Mouse (Mus musculus): ENCODE measurements around the gene Ccl9. TPM values are rescaled to one million over a fixed set of nuclear protein-coding genes. Genes with fewer than 3 reads are reported as not detected.
"Not testable (repeated sequence)": the region's sequence is repeated elsewhere in the genome, so short reads cannot be mapped to it uniquely, and the experiment has no call there.

Gene Ccl9
- polyA plus RNA-seq, 1 experiment from 2014 or later, result 3.1 TPM

- Histone ChIP-seq H3K4me1 (replicated peaks; ENCODE audit: control insufficient read depth, insufficient read depth, low read length) (no peaks in the 10 kb centered on the region), H3K4me2 (replicated peaks; ENCODE audit: low read depth, low read length) (no peak overlapping the region), H3K9ac (ENCODE audit: low read depth, low read length) (no peak overlapping the region), H3K4me3 (ENCODE audit: low read depth, low read length) (no peak overlapping the region), H3K27ac (ENCODE audit: low read depth, low read length) (no peak overlapping the region), H3K36me3 (ENCODE audit: control insufficient read depth, insufficient read depth, low read length) (no peaks in the 10 kb centered on the region), H3K9me3 (ENCODE audit: control insufficient read depth, low read length) (no peaks in the 10 kb centered on the region), H3K27me3 (ENCODE audit: control insufficient read depth, insufficient read depth, low read length) (no peaks in the 10 kb centered on the region)
- ATAC-seq (ENCODE audit: low FRiP score), result no peak
- 63% methylated on average over 10 of the region's 10 CpGs for WGBS
- DNase-seq (ENCODE audit: low spot score), result no peak
Measured at GRCm38 (mm10) chr11:83557074-83557473, 21.4 kb downstream of the Ccl9 start.

GRCm38 (mm10) chr11:83556085-83556781, 22.2 kb downstream of the Ccl9 start:
- no peaks in the 10 kb centered on the region for H3K36me3 ChIP-seq (ENCODE audit: control insufficient read depth, insufficient read depth, low read length)
- H3K4me2 ChIP-seq (replicated peaks; ENCODE audit: low read depth, low read length), result no peak overlapping the region
- H3K4me3 ChIP-seq (ENCODE audit: low read depth, low read length), result no peak overlapping the region
- H3K9ac ChIP-seq (ENCODE audit: low read depth, low read length), result no peak overlapping the region
- DNase-seq (ENCODE audit: low spot score) (peak; percentile 74), ATAC-seq (ENCODE audit: low FRiP score) (no peak)
- WGBS, result 30% methylated on average over 8 of the region's 8 CpGs
- no peak overlapping the region for H3K27ac ChIP-seq (ENCODE audit: low read depth, low read length)
- no peaks in the 10 kb centered on the region for H3K4me1 ChIP-seq (replicated peaks; ENCODE audit: control insufficient read depth, insufficient read depth, low read length)
- H3K9me3 ChIP-seq (ENCODE audit: control insufficient read depth, low read length), result no peaks in the 10 kb centered on the region
- H3K27me3 ChIP-seq (ENCODE audit: control insufficient read depth, insufficient read depth, low read length), result no peaks in the 10 kb centered on the region

- Histone ChIP-seq H3K27me3 (ENCODE audit: control insufficient read depth, insufficient read depth, low read length) (no peaks in the 10 kb centered on the region), H3K27ac (ENCODE audit: low read depth, low read length) (no peak overlapping the region), H3K4me2 (replicated peaks; ENCODE audit: low read depth, low read length) (no peak overlapping the region), H3K4me1 (replicated peaks; ENCODE audit: control insufficient read depth, insufficient read depth, low read length) (no peaks in the 10 kb centered on the region), H3K4me3 (ENCODE audit: low read depth, low read length) (no peak overlapping the region), H3K36me3 (ENCODE audit: control insufficient read depth, insufficient read depth, low read length) (no peaks in the 10 kb centered on the region), H3K9me3 (ENCODE audit: control insufficient read depth, low read length) (no peaks in the 10 kb centered on the region), H3K9ac (ENCODE audit: low read depth, low read length) (no peak overlapping the region)
- DNase-seq (ENCODE audit: low spot score) (no peak), ATAC-seq (ENCODE audit: low FRiP score) (no peak)
- WGBS, result 83% methylated on average over 5 of the region's 5 CpGs
Measured at GRCm38 (mm10) chr11:83551668-83552067, 26.8 kb downstream of the Ccl9 start.

- ATAC-seq (ENCODE audit: low FRiP score); H3K9ac ChIP-seq (ENCODE audit: low read depth, low read length); DNase-seq (ENCODE audit: low spot score); H3K4me1 ChIP-seq (replicated peaks; ENCODE audit: control insufficient read depth, insufficient read depth, low read length); H3K36me3 ChIP-seq (ENCODE audit: control insufficient read depth, insufficient read depth, low read length); H3K4me2 ChIP-seq (replicated peaks; ENCODE audit: low read depth, low read length); H3K27ac ChIP-seq (ENCODE audit: low read depth, low read length); H3K27me3 ChIP-seq (ENCODE audit: control insufficient read depth, insufficient read depth, low read length); H3K4me3 ChIP-seq (ENCODE audit: low read depth, low read length); H3K9me3 ChIP-seq (ENCODE audit: control insufficient read depth, low read length): not testable (repeated sequence)
- WGBS, result 86% methylated on average over 6 of the region's 7 CpGs
Measured at GRCm38 (mm10) chr11:83551037-83551436, 27.4 kb downstream of the Ccl9 start.

- no peak overlapping the region for H3K4me3 ChIP-seq (ENCODE audit: low read depth, low read length)
- H3K4me1 ChIP-seq (replicated peaks; ENCODE audit: control insufficient read depth, insufficient read depth, low read length), result no peaks in the 10 kb centered on the region
- WGBS, result 93% methylated on average over 5 of the region's 5 CpGs
- DNase-seq (ENCODE audit: low spot score), result no peak
- H3K27me3 ChIP-seq (ENCODE audit: control insufficient read depth, insufficient read depth, low read length), result no peaks in the 10 kb centered on the region
- ATAC-seq (ENCODE audit: low FRiP score), result no peak
- no peak overlapping the region for H3K4me2 ChIP-seq (replicated peaks; ENCODE audit: low read depth, low read length)
- no peaks in the 10 kb centered on the region for H3K9me3 ChIP-seq (ENCODE audit: control insufficient read depth, low read length)
- H3K27ac ChIP-seq (ENCODE audit: low read depth, low read length), result no peak overlapping the region
- H3K36me3 ChIP-seq (ENCODE audit: control insufficient read depth, insufficient read depth, low read length), result no peaks in the 10 kb centered on the region
- H3K9ac ChIP-seq (ENCODE audit: low read depth, low read length), result no peak overlapping the region
Measured at GRCm38 (mm10) chr11:83550186-83550632, 28.2 kb downstream of the Ccl9 start.

GRCm38 (mm10) chr11:83544214-83544613, 34.2 kb downstream of the Ccl9 start:
- Histone ChIP-seq H3K36me3 (ENCODE audit: control insufficient read depth, insufficient read depth, low read length) (no peaks in the 10 kb centered on the region), H3K27ac (ENCODE audit: low read depth, low read length) (no peak overlapping the region), H3K4me2 (replicated peaks; ENCODE audit: low read depth, low read length) (no peak overlapping the region), H3K4me1 (replicated peaks; ENCODE audit: control insufficient read depth, insufficient read depth, low read length) (no peaks in the 10 kb centered on the region), H3K27me3 (ENCODE audit: control insufficient read depth, insufficient read depth, low read length) (no peaks in the 10 kb centered on the region), H3K9ac (ENCODE audit: low read depth, low read length) (no peak overlapping the region), H3K4me3 (ENCODE audit: low read depth, low read length) (no peak overlapping the region), H3K9me3 (ENCODE audit: control insufficient read depth, low read length) (no peaks in the 10 kb centered on the region)
- WGBS, result 73% methylated on average over 3 of the region's 3 CpGs
- ATAC-seq (ENCODE audit: low FRiP score), result no peak
- no peak for DNase-seq (ENCODE audit: low spot score)

GRCm38 (mm10) chr11:83541415-83541814, 37.0 kb downstream of the Ccl9 start:
- no peak overlapping the region for H3K4me3 ChIP-seq (ENCODE audit: low read depth, low read length)
- H3K36me3 ChIP-seq (ENCODE audit: control insufficient read depth, insufficient read depth, low read length), result no peaks in the 10 kb centered on the region
- no peaks in the 10 kb centered on the region for H3K27me3 ChIP-seq (ENCODE audit: control insufficient read depth, insufficient read depth, low read length)
- no peak overlapping the region for H3K27ac ChIP-seq (ENCODE audit: low read depth, low read length)
- ATAC-seq (ENCODE audit: low FRiP score) (no peak), DNase-seq (ENCODE audit: low spot score) (no peak)
- no peak overlapping the region for H3K9ac ChIP-seq (ENCODE audit: low read depth, low read length)
- WGBS, result 94% methylated on average over 3 of the region's 3 CpGs
- H3K4me2 ChIP-seq (replicated peaks; ENCODE audit: low read depth, low read length), result no peak overlapping the region
- no peaks in the 10 kb centered on the region for H3K4me1 ChIP-seq (replicated peaks; ENCODE audit: control insufficient read depth, insufficient read depth, low read length)
- H3K9me3 ChIP-seq (ENCODE audit: control insufficient read depth, low read length), result no peaks in the 10 kb centered on the region

GRCm38 (mm10) chr11:83540931-83541330, 37.5 kb downstream of the Ccl9 start:
- Histone ChIP-seq H3K27ac (ENCODE audit: low read depth, low read length) (no peak overlapping the region), H3K27me3 (ENCODE audit: control insufficient read depth, insufficient read depth, low read length) (no peaks in the 10 kb centered on the region), H3K4me1 (replicated peaks; ENCODE audit: control insufficient read depth, insufficient read depth, low read length) (no peaks in the 10 kb centered on the region), H3K9ac (ENCODE audit: low read depth, low read length) (no peak overlapping the region), H3K4me3 (ENCODE audit: low read depth, low read length) (no peak overlapping the region), H3K36me3 (ENCODE audit: control insufficient read depth, insufficient read depth, low read length) (no peaks in the 10 kb centered on the region), H3K9me3 (ENCODE audit: control insufficient read depth, low read length) (no peaks in the 10 kb centered on the region), H3K4me2 (replicated peaks; ENCODE audit: low read depth, low read length) (no peak overlapping the region)
- DNase-seq (ENCODE audit: low spot score), result no peak
- ATAC-seq (ENCODE audit: low FRiP score), result no peak
- 90% methylated on average over 2 of the region's 2 CpGs for WGBS

- Histone ChIP-seq H3K4me1 (replicated peaks; ENCODE audit: control insufficient read depth, insufficient read depth, low read length) (no peaks in the 10 kb centered on the region), H3K9me3 (ENCODE audit: control insufficient read depth, low read length) (no peaks in the 10 kb centered on the region), H3K4me3 (ENCODE audit: low read depth, low read length) (no peak overlapping the region), H3K27me3 (ENCODE audit: control insufficient read depth, insufficient read depth, low read length) (no peaks in the 10 kb centered on the region), H3K36me3 (ENCODE audit: control insufficient read depth, insufficient read depth, low read length) (no peaks in the 10 kb centered on the region), H3K4me2 (replicated peaks; ENCODE audit: low read depth, low read length) (no peak overlapping the region), H3K9ac (ENCODE audit: low read depth, low read length) (no peak overlapping the region), H3K27ac (ENCODE audit: low read depth, low read length) (no peak overlapping the region)
- WGBS, result 90% methylated on average over 3 of the region's 3 CpGs
- ATAC-seq (ENCODE audit: low FRiP score) (no peak), DNase-seq (ENCODE audit: low spot score) (no peak)
Measured at GRCm38 (mm10) chr11:83538705-83539314, 39.6 kb downstream of the Ccl9 start.

Measured in hindbrain, embryonic 11.5 days (tissue).